Mouse (Mus musculus) MN1 (cell line): Measurements from ENCODE around the gene Snrpf.
A peak's percentile ranks its signal among the peaks of the same experiment; 100 is the strongest.

ENCODE experiments used
- DNase-seq: peaks from one replicate; pipeline ENCODE4 v3.0.0-alpha.2; 2016; ENCODE audit warnings: low spot score

Gene Snrpf

GRCm38 (mm10) chr10:93589281-93589848 lies at the start of gene Snrpf:
Gene Snrpf (minus strand): TSS chr10:93589706.
- DNase-seq, result peak; percentile 98

- DNase-seq, result no peak
Measured at GRCm38 (mm10) chr10:93635941-93636340, 46.4 kb upstream of the Snrpf start.

- DNase-seq, result no peak
Measured at GRCm38 (mm10) chr10:93633971-93634370, 44.5 kb upstream of the Snrpf start.

GRCm38 (mm10) chr10:93633563-93633962 lies 44.1 kb upstream of the Snrpf start:
- no peak for DNase-seq

GRCm38 (mm10) chr10:93632086-93632485 lies 42.6 kb upstream of the Snrpf start:
- DNase-seq, result no peak

GRCm38 (mm10) chr10:93630310-93630709 lies 40.8 kb upstream of the Snrpf start:
- no peak for DNase-seq

- DNase-seq, result no peak
Measured at GRCm38 (mm10) chr10:93624151-93624550, 34.6 kb upstream of the Snrpf start.

GRCm38 (mm10) chr10:93623725-93624124 lies 34.2 kb upstream of the Snrpf start:
- DNase-seq, result no peak

- DNase-seq, result no peak
Measured at GRCm38 (mm10) chr10:93620438-93621179, 31.1 kb upstream of the Snrpf start.

- no peak for DNase-seq
Measured at GRCm38 (mm10) chr10:93614850-93615249, 25.3 kb upstream of the Snrpf start.

- no peak for DNase-seq
Measured at GRCm38 (mm10) chr10:93611419-93612007, 22.0 kb upstream of the Snrpf start.

- DNase-seq, result no peak
Measured at GRCm38 (mm10) chr10:93610896-93611295, 21.4 kb upstream of the Snrpf start.

GRCm38 (mm10) chr10:93609236-93609635 lies 19.7 kb upstream of the Snrpf start:
- DNase-seq, result no peak

GRCm38 (mm10) chr10:93608051-93608450 lies 18.5 kb upstream of the Snrpf start:
- DNase-seq, result no peak

GRCm38 (mm10) chr10:93606326-93606725 lies 16.8 kb upstream of the Snrpf start:
- no peak for DNase-seq

GRCm38 (mm10) chr10:93603256-93603655 lies 13.8 kb upstream of the Snrpf start:
- no peak for DNase-seq

GRCm38 (mm10) chr10:93602309-93602708 lies 12.8 kb upstream of the Snrpf start:
- DNase-seq, result no peak

- DNase-seq, result no peak
Measured at GRCm38 (mm10) chr10:93596641-93597040, 7.1 kb upstream of the Snrpf start.

- DNase-seq, result no peak
Measured at GRCm38 (mm10) chr10:93595831-93596230, 6.3 kb upstream of the Snrpf start.

- peak; percentile 80 for DNase-seq
Measured at GRCm38 (mm10) chr10:93594022-93594482, 4.5 kb upstream of the Snrpf start.

GRCm38 (mm10) chr10:93592456-93592855 lies 3.0 kb upstream of the Snrpf start:
- DNase-seq, result no peak

GRCm38 (mm10) chr10:93588796-93589195 lies 710 bp downstream of the Snrpf start:
- peak; percentile 27 for DNase-seq

- peak; percentile 87 for DNase-seq
Measured at GRCm38 (mm10) chr10:93577271-93577886, 12.1 kb downstream of the Snrpf start.
